12 mouse cellular contexts compared by ENCODE assay signal in the genomic region with DNA sequence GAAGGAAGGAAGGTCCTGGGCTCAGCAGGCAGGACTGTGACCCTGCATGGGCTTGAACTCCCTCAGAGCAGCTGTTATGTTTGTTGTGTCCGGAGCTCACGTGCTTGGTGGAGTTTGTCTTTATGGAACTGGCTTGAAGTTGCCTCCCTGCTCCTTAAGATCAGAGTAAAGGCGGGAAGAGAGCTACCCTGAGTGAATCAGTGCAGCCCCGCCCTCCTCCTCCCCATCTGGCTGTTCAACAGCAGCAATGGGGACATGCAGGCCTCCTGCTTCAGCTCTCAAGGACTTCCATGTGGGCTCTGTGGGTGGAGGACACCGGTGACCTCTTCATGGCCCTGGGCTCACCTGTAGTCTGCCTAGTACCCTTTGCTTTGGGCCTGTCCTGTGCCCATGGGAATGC.
"Had no signal": no experiment of that assay in that cellular context is flagged by ENCODE, and none has a peak within 500 bp of the region (broad histone marks: within the 10 kb centered on the region; RNA-seq: fewer than 3 reads in every experiment).

No protein-coding gene starts in this region.

- H3K4me2 ChIP-seq: liver, embryonic 13.5 days; lung, embryonic 14.5 days; midbrain, embryonic 13.5 days had no signal

- H3K36me3 ChIP-seq: liver, embryonic 13.5 days had no signal

- H3K27me3 ChIP-seq: liver, embryonic 13.5 days; midbrain, embryonic 13.5 days had no signal

- H3K9ac ChIP-seq: liver, embryonic 13.5 days; lung, embryonic 14.5 days; midbrain, embryonic 13.5 days had no signal

- H3K9me3 ChIP-seq: liver, embryonic 13.5 days; midbrain, embryonic 13.5 days had no signal

- H3K4me3 ChIP-seq: left cerebral cortex, adult 2 months; liver, embryonic 13.5 days; midbrain, embryonic 13.5 days had no signal

- ATAC-seq: lung, postnatal 0 days; midbrain, embryonic 13.5 days had no signal

- H3K27ac ChIP-seq: kidney, postnatal 0 days; left cerebral cortex, adult 2 months; liver, embryonic 13.5 days; macrophage; midbrain, embryonic 13.5 days; stomach, postnatal 0 days had no signal

- DNase-seq: kidney, postnatal 25 days; layer of hippocampus, postnatal 36 days; liver, embryonic 13.5 days; lung, embryonic 14.5 days; thymus, adult 2 months; thymus, postnatal 14 days had no signal
